Mouse (Mus musculus): ENCODE data around the gene Slc35b2. TPM values are rescaled to one million over a fixed set of nuclear protein-coding genes. Genes with fewer than 3 reads are reported as not detected.

Slc35b2 gene
- polyA plus RNA-seq, 1 experiment from 2014 or later = 133 TPM

GRCm38 (mm10) chr17:45555452-45556106, 8.1 kb upstream of the Slc35b2 start, which contains the start of gene Nfkbie:
TSS of gene Nfkbie (plus strand) at chr17:45555703.
- no peaks in the 10 kb centered on the region for H3K9me3 ChIP-seq (replicated peaks)
- no peak within 1 kb of the TSS for H3K27ac ChIP-seq (replicated peaks)
- no peaks in the 10 kb centered on the region for H3K36me3 ChIP-seq
- peak within 1 kb of the TSS; percentile 95 for H3K4me2 ChIP-seq (replicated peaks)
- under 1% methylated on average over 45 of the region's 45 CpGs for WGBS
- peaks cover 23% of the 10 kb centered on the region for H3K4me1 ChIP-seq
- H3K4me3 ChIP-seq (replicated peaks) = peak within 1 kb of the TSS; percentile 67
- peak within 1 kb of the TSS; percentile 35 for H3K9ac ChIP-seq
- peaks cover 28% of the 10 kb centered on the region for H3K27me3 ChIP-seq
- peak; percentile 71 for ATAC-seq (ENCODE audit: insufficient number of reproducible peaks, low FRiP score, low TSS enrichment, low read depth)

GRCm38 (mm10) chr17:45556107-45556489, 7.6 kb upstream of the Slc35b2 start:
- H3K4me2 ChIP-seq (replicated peaks) = peak overlapping the region; percentile 95
- H3K9me3 ChIP-seq (replicated peaks) = no peaks in the 10 kb centered on the region
- ATAC-seq (ENCODE audit: insufficient number of reproducible peaks, low FRiP score, low TSS enrichment, low read depth) = no peak
- H3K27ac ChIP-seq (replicated peaks) = no peak overlapping the region
- H3K9ac ChIP-seq = peak overlapping the region; percentile 35
- WGBS = 3% methylated on average over 14 of the region's 14 CpGs
- H3K4me3 ChIP-seq (replicated peaks) = peak overlapping the region; percentile 67
- H3K4me1 ChIP-seq = peaks cover 23% of the 10 kb centered on the region
- H3K27me3 ChIP-seq = peaks cover 23% of the 10 kb centered on the region
- no peaks in the 10 kb centered on the region for H3K36me3 ChIP-seq

- Histone ChIP-seq H3K4me2 (replicated peaks) (peak overlapping the region; percentile 95), H3K9ac (no peak overlapping the region), H3K4me1 (peaks cover 23% of the 10 kb centered on the region), H3K4me3 (replicated peaks) (peak overlapping the region; percentile 67), H3K27me3 (peaks cover 18% of the 10 kb centered on the region), H3K36me3 (no peaks in the 10 kb centered on the region), H3K9me3 (replicated peaks) (no peaks in the 10 kb centered on the region), H3K27ac (replicated peaks) (no peak overlapping the region)
- no peak for ATAC-seq (ENCODE audit: insufficient number of reproducible peaks, low FRiP score, low TSS enrichment, low read depth)
- 57% methylated on average over 3 of the region's 3 CpGs for WGBS
Observed at GRCm38 (mm10) chr17:45556514-45557245, 7.0 kb upstream of the Slc35b2 start.

- Histone ChIP-seq H3K4me2 (replicated peaks) (no peak overlapping the region), H3K27me3 (peaks cover 18% of the 10 kb centered on the region), H3K27ac (replicated peaks) (no peak overlapping the region), H3K36me3 (no peaks in the 10 kb centered on the region), H3K4me3 (replicated peaks) (no peak overlapping the region), H3K4me1 (peaks cover 23% of the 10 kb centered on the region), H3K9me3 (replicated peaks) (no peaks in the 10 kb centered on the region), H3K9ac (no peak overlapping the region)
- WGBS = 68% methylated on average over 7 of the region's 7 CpGs
- no peak for ATAC-seq (ENCODE audit: insufficient number of reproducible peaks, low FRiP score, low TSS enrichment, low read depth)
Observed at GRCm38 (mm10) chr17:45557246-45557824, 6.3 kb upstream of the Slc35b2 start.

- ATAC-seq (ENCODE audit: insufficient number of reproducible peaks, low FRiP score, low TSS enrichment, low read depth) = no peak
- no peaks in the 10 kb centered on the region for H3K9me3 ChIP-seq (replicated peaks)
- H3K4me1 ChIP-seq = peaks cover 23% of the 10 kb centered on the region
- no peak overlapping the region for H3K9ac ChIP-seq
- 54% methylated on average over 16 of the region's 16 CpGs for WGBS
- peaks cover 12% of the 10 kb centered on the region for H3K27me3 ChIP-seq
- H3K4me2 ChIP-seq (replicated peaks) = no peak overlapping the region
- no peak overlapping the region for H3K27ac ChIP-seq (replicated peaks)
- H3K36me3 ChIP-seq = no peaks in the 10 kb centered on the region
- no peak overlapping the region for H3K4me3 ChIP-seq (replicated peaks)
Observed at GRCm38 (mm10) chr17:45557998-45558862, 5.4 kb upstream of the Slc35b2 start.

- no peaks in the 10 kb centered on the region for H3K9me3 ChIP-seq (replicated peaks)
- peaks cover 30% of the 10 kb centered on the region for H3K4me1 ChIP-seq
- no peak overlapping the region for H3K9ac ChIP-seq
- no peak overlapping the region for H3K27ac ChIP-seq (replicated peaks)
- H3K4me3 ChIP-seq (replicated peaks) = no peak overlapping the region
- 86% methylated on average over 15 of the region's 15 CpGs for whole genome bisulfite sequencing
- ATAC-seq (ENCODE audit: insufficient number of reproducible peaks, low FRiP score, low TSS enrichment, low read depth) = no peak
- H3K36me3 ChIP-seq = 0 out of 2 replicates have a peak, but pooled peaks cover under 1% of the 10 kb centered on the region
- H3K4me2 ChIP-seq (replicated peaks) = no peak overlapping the region
- peaks cover 11% of the 10 kb centered on the region for H3K27me3 ChIP-seq
Observed at GRCm38 (mm10) chr17:45559732-45560525, 3.7 kb upstream of the Slc35b2 start.

- no peak for ATAC-seq (ENCODE audit: insufficient number of reproducible peaks, low FRiP score, low TSS enrichment, low read depth)
- Histone ChIP-seq H3K9me3 (replicated peaks) (no peaks in the 10 kb centered on the region), H3K36me3 (peaks cover 31% of the 10 kb centered on the region), H3K27ac (replicated peaks) (no peak overlapping the region), H3K4me1 (peaks cover 32% of the 10 kb centered on the region), H3K4me2 (replicated peaks) (peak overlapping the region; percentile 94), H3K27me3 (no peaks in the 10 kb centered on the region), H3K4me3 (replicated peaks) (peak overlapping the region; percentile 90), H3K9ac (no peak overlapping the region)
- 72% methylated on average over 12 of the region's 12 CpGs for WGBS
Observed at GRCm38 (mm10) chr17:45563216-45563615, 458 bp upstream of the Slc35b2 start.

- H3K9me3 ChIP-seq (replicated peaks) = no peaks in the 10 kb centered on the region
- no peak for ATAC-seq (ENCODE audit: insufficient number of reproducible peaks, low FRiP score, low TSS enrichment, low read depth)
- H3K4me3 ChIP-seq (replicated peaks) = peak overlapping the region; percentile 90
- peak overlapping the region; percentile 87 for H3K27ac ChIP-seq (replicated peaks)
- peaks cover 45% of the 10 kb centered on the region for H3K36me3 ChIP-seq
- peak overlapping the region; percentile 96 for H3K9ac ChIP-seq
- 7% methylated on average over 18 of the region's 18 CpGs for WGBS
- H3K27me3 ChIP-seq = no peaks in the 10 kb centered on the region
- H3K4me1 ChIP-seq = peaks cover 44% of the 10 kb centered on the region
- H3K4me2 ChIP-seq (replicated peaks) = peak overlapping the region; percentile 94
Observed at GRCm38 (mm10) chr17:45564531-45565084, 934 bp downstream of the Slc35b2 start.

GRCm38 (mm10) chr17:45565103-45565502, 1.4 kb downstream of the Slc35b2 start:
- no peak for ATAC-seq (ENCODE audit: insufficient number of reproducible peaks, low FRiP score, low TSS enrichment, low read depth)
- Histone ChIP-seq H3K4me2 (replicated peaks) (peak overlapping the region; percentile 94), H3K4me1 (peaks cover 49% of the 10 kb centered on the region), H3K27ac (replicated peaks) (peak overlapping the region; percentile 87), H3K27me3 (no peaks in the 10 kb centered on the region), H3K4me3 (replicated peaks) (peak overlapping the region; percentile 90), H3K36me3 (peaks cover 50% of the 10 kb centered on the region), H3K9me3 (replicated peaks) (no peaks in the 10 kb centered on the region), H3K9ac (no peak overlapping the region)
- 91% methylated on average over 11 of the region's 11 CpGs for WGBS

- no peak overlapping the region for H3K4me3 ChIP-seq (replicated peaks)
- no peak overlapping the region for H3K4me2 ChIP-seq (replicated peaks)
- H3K9me3 ChIP-seq (replicated peaks) = no peaks in the 10 kb centered on the region
- H3K9ac ChIP-seq = no peak overlapping the region
- H3K27ac ChIP-seq (replicated peaks) = 0 out of 2 replicates have a peak overlapping the region, but pooled peaks have one; percentile 11
- H3K4me1 ChIP-seq = peaks cover 58% of the 10 kb centered on the region
- H3K36me3 ChIP-seq = peaks cover 59% of the 10 kb centered on the region
- H3K27me3 ChIP-seq = no peaks in the 10 kb centered on the region
- no peak for ATAC-seq (ENCODE audit: insufficient number of reproducible peaks, low FRiP score, low TSS enrichment, low read depth)
- WGBS = 61% methylated on average over 1 of the region's 1 CpGs
Observed at GRCm38 (mm10) chr17:45566031-45566359, 2.3 kb downstream of the Slc35b2 start.
